Mouse (Mus musculus): ENCODE measurements around the gene Fggy. TPM values are rescaled to one million over a fixed set of nuclear protein-coding genes. Genes with fewer than 3 reads are reported as not detected.

Fggy gene
- total and polyA plus RNA-seq, 3 experiments, result 3.8 to 9.7 (median 7.4) TPM

DNA sequence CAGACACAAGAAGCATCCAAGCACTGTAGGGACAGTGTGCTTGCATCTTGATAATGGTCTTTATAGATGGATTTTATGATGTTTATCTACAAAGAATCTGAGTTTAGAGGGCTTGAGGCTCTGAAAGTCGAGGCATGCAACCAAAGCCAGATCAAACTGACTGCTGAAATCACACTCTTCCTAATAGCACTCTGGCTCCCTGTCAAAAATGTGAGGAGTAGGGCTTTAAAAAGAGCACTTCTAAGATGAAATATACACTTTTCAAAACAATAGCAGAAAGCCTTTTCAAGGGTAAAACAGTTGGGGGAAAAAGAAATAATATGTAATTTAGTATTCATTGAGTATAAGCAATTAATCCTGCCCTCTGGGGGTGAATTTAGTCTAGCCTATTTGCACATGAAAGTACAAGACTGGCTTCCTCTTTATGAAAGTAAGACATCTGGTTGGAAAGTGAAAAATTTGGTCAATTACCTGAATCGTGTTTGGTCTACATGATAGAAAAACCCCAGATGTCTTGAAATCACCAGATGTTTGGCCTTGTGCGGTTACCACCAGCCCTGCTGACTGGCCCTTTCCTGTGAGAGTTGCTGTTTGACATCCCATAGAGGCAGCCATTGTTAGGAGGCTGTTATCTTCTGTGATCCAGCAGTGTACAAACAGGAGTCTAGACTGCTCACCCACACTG is 172.0 kb downstream of the Fggy start:
- no peaks in the 10 kb centered on the region for H3K27me3 ChIP-seq (ENCODE audit: control insufficient read depth, insufficient read depth, low read length)
- H3K4me1 ChIP-seq (ENCODE audit: control insufficient read depth, insufficient read depth, low read length), result peaks cover 4% of the 10 kb centered on the region
- intact Hi-C loops (cut with DNase I), result loop anchor here (10.0 kb wide), 1 partner anchor 564 kb away; no protein-coding TSS in a partner anchor
- no peak for DNase-seq
- no peak overlapping the region for H3K9ac ChIP-seq (ENCODE audit: low read depth, low read length)
- no peak overlapping the region for H3K4me3 ChIP-seq
- no peaks in the 10 kb centered on the region for H3K79me2 ChIP-seq (replicated peaks; ENCODE audit: control insufficient read depth, insufficient read depth, low read length)
- no peak overlapping the region for H3K27ac ChIP-seq
- 44% methylated on average over 3 of the region's 3 CpGs for WGBS
- TF ChIP-seq POLR2A (IDR thresholded peaks at IDR 0.05; ENCODE audit: insufficient read depth, low read depth, low read length), result no peak
- no peak for TF ChIP-seq EP300 (IDR thresholded peaks at IDR 0.05; ENCODE audit: insufficient read depth, low read depth, low read length)
- TF ChIP-seq CTCF (IDR thresholded peaks at IDR 0.05), result 0 out of 2 replicates have a peak, but pooled peaks have one; percentile 10
- H3K36me3 ChIP-seq (ENCODE audit: control insufficient read depth, insufficient read depth, low read length), result no peaks in the 10 kb centered on the region; the same call in 1 of the 2 replicates

DNA sequence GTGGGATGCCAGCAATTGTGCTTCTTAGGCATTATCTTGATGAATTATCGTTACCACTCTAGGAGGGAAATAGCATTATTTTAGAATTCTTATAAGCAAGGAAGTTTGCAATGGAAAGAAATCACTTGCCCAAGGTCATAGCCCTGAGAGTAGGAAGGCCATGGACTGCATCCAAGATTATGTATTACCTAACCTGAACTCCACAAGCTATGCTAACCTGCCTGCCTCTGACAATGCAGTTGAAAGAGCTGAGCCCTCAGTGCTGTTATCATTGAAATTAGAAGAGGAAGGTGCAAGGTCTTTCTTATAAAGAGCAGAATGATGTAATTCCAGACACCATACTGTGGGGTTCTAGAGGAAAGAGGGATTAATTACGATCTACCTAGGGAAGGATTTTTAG is 173.8 kb downstream of the Fggy start:
- Histone ChIP-seq H3K79me2 (replicated peaks; ENCODE audit: control insufficient read depth, insufficient read depth, low read length) (no peaks in the 10 kb centered on the region), H3K27ac (no peak overlapping the region), H3K4me3 (no peak overlapping the region), H3K27me3 (ENCODE audit: control insufficient read depth, insufficient read depth, low read length) (no peaks in the 10 kb centered on the region), H3K36me3 (ENCODE audit: control insufficient read depth, insufficient read depth, low read length) (no peaks in the 10 kb centered on the region; the same call in 1 of the 2 replicates), H3K9ac (ENCODE audit: low read depth, low read length) (no peak overlapping the region), H3K4me1 (ENCODE audit: control insufficient read depth, insufficient read depth, low read length) (peaks cover 4% of the 10 kb centered on the region)
- TF ChIP-seq CTCF (IDR thresholded peaks at IDR 0.05) (no peak), POLR2A (IDR thresholded peaks at IDR 0.05; ENCODE audit: insufficient read depth, low read depth, low read length) (no peak), EP300 (IDR thresholded peaks at IDR 0.05; ENCODE audit: insufficient read depth, low read depth, low read length) (no peak)
- intact Hi-C loops (cut with DNase I), result loop anchor here (5.0 kb wide), 2 partner anchors 174 to 679 kb away; partner anchors contain the start of genes Fggy and Jun
- WGBS, result 65% methylated on average over 2 of the region's 2 CpGs
- DNase-seq, result no peak

DNA sequence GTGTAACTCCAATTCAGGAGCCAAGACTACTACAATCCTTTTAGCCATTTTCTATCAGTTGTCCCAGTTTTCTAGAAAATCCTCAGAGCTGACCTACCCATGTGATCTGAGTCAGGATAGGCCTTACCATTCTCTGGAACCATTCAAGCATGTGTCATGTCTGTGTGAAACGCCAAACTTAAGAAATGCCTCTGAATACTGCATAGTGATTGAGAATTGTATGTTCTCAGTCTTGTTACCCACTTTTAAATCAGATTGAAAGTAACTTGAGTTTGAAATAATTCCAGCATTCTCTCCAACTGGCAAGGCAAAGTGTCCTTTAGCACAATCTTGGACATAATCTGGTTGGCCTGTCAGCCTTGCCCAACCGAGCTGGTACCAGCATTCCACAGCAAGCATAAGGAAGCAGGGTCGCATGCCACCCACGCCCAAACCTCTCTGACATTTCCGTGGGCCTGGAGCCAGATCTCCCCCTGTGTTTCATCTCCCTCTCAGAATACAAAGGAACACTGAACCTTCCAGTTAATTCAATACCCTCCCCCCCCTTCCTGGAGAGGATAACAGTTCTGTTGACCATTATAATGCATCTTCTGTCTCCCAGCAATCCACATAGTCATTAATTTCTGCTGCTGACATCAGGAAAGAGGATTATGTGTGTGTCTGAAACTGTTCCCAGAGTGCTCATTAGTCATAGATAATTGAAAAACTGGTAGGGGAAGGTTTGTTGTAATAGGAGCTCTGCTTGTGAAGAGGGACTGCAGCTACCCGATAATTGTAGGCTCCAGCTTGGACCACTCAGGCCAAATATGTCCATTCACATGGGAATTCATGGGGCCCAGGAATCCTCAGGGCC is 176.3 kb downstream of the Fggy start:
- peak overlapping the region; percentile 3 for H3K27ac ChIP-seq
- DNase-seq, result no peak
- 31% methylated on average over 6 of the region's 6 CpGs for WGBS
- no peaks in the 10 kb centered on the region for H3K27me3 ChIP-seq (ENCODE audit: control insufficient read depth, insufficient read depth, low read length)
- no peak overlapping the region for H3K9ac ChIP-seq (ENCODE audit: low read depth, low read length)
- peaks cover 4% of the 10 kb centered on the region for H3K4me1 ChIP-seq (ENCODE audit: control insufficient read depth, insufficient read depth, low read length)
- H3K4me3 ChIP-seq, result no peak overlapping the region
- intact Hi-C loops (cut with DNase I), result loop anchor here (5.0 kb wide), 2 partner anchors 176 to 681 kb away; partner anchors contain the start of genes Fggy and Jun
- H3K36me3 ChIP-seq (ENCODE audit: control insufficient read depth, insufficient read depth, low read length), result no peaks in the 10 kb centered on the region; the same call in 1 of the 2 replicates
- H3K79me2 ChIP-seq (replicated peaks; ENCODE audit: control insufficient read depth, insufficient read depth, low read length), result no peaks in the 10 kb centered on the region
- TF ChIP-seq POLR2A (IDR thresholded peaks at IDR 0.05; ENCODE audit: insufficient read depth, low read depth, low read length) (no peak), CTCF (IDR thresholded peaks at IDR 0.05) (no peak), EP300 (IDR thresholded peaks at IDR 0.05; ENCODE audit: insufficient read depth, low read depth, low read length) (no peak)

DNA sequence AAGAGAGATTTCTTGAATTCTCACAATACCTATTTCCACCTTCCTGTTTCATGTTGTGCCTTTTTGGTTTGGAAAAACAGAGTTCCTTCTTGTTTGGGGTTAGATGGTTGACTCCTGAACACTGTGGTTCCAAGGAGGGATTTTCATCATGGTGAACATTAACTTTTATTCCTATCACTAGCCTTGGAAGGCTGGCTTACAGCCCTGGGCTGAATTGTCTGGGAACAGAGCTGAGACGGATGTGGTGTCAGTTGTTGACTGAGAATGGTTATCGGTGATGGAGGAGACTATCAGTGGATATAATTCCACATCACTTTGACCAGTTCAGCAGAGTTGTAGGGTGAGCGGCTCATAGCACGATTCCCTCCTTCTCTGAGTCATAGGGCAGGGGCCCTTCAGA is 178.7 kb downstream of the Fggy start:
- H3K4me1 ChIP-seq (ENCODE audit: control insufficient read depth, insufficient read depth, low read length), result peaks cover 6% of the 10 kb centered on the region
- no peak overlapping the region for H3K27ac ChIP-seq
- intact Hi-C loops (cut with DNase I), result no loop called here
- TF ChIP-seq EP300 (IDR thresholded peaks at IDR 0.05; ENCODE audit: insufficient read depth, low read depth, low read length) (no peak), POLR2A (IDR thresholded peaks at IDR 0.05; ENCODE audit: insufficient read depth, low read depth, low read length) (no peak), CTCF (IDR thresholded peaks at IDR 0.05) (no peak)
- no peaks in the 10 kb centered on the region for H3K27me3 ChIP-seq (ENCODE audit: control insufficient read depth, insufficient read depth, low read length)
- DNase-seq, result no peak
- 87% methylated on average over 4 of the region's 4 CpGs for WGBS
- H3K36me3 ChIP-seq (ENCODE audit: control insufficient read depth, insufficient read depth, low read length), result no peaks in the 10 kb centered on the region; the same call in 1 of the 2 replicates
- H3K4me3 ChIP-seq, result no peak overlapping the region
- no peak overlapping the region for H3K9ac ChIP-seq (ENCODE audit: low read depth, low read length)
- no peaks in the 10 kb centered on the region for H3K79me2 ChIP-seq (replicated peaks; ENCODE audit: control insufficient read depth, insufficient read depth, low read length)

DNA sequence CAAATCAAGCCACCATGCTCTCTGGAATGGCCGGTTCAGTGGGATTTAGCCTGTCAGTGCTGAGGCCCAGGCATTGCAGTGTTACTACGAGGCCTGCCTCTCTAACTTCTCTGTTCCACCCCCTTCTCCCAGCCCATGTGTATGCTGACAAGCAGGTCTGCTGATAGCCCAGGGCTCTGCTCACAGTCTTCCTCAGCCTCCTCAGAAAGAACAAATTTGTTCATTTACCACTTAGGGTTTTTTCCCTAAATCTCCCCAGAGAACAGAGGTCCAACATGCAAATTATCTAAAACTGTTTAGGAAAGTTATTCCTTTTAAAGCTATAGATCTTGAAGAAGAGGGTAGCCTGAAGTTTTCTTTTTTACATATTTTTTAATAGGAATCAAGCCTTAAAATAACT is 179.4 kb downstream of the Fggy start:
- H3K27me3 ChIP-seq (ENCODE audit: control insufficient read depth, insufficient read depth, low read length), result no peaks in the 10 kb centered on the region
- intact Hi-C loops (cut with DNase I), result no loop called here
- TF ChIP-seq POLR2A (IDR thresholded peaks at IDR 0.05; ENCODE audit: insufficient read depth, low read depth, low read length), result no peak
- TF ChIP-seq CTCF (IDR thresholded peaks at IDR 0.05), result no peak
- TF ChIP-seq EP300 (IDR thresholded peaks at IDR 0.05; ENCODE audit: insufficient read depth, low read depth, low read length), result no peak
- no peak for DNase-seq
- no peaks in the 10 kb centered on the region; the same call in 1 of the 2 replicates for H3K36me3 ChIP-seq (ENCODE audit: control insufficient read depth, insufficient read depth, low read length)
- H3K27ac ChIP-seq, result no peak overlapping the region
- peaks cover 8% of the 10 kb centered on the region for H3K4me1 ChIP-seq (ENCODE audit: control insufficient read depth, insufficient read depth, low read length)
- no peaks in the 10 kb centered on the region for H3K79me2 ChIP-seq (replicated peaks; ENCODE audit: control insufficient read depth, insufficient read depth, low read length)
- H3K9ac ChIP-seq (ENCODE audit: low read depth, low read length), result no peak overlapping the region
- no peak overlapping the region for H3K4me3 ChIP-seq
- 88% methylated on average over 2 of the region's 2 CpGs for WGBS
